Mouse (Mus musculus): ENCODE measurements around the gene Prmt1.

Gene Prmt1

DNA sequence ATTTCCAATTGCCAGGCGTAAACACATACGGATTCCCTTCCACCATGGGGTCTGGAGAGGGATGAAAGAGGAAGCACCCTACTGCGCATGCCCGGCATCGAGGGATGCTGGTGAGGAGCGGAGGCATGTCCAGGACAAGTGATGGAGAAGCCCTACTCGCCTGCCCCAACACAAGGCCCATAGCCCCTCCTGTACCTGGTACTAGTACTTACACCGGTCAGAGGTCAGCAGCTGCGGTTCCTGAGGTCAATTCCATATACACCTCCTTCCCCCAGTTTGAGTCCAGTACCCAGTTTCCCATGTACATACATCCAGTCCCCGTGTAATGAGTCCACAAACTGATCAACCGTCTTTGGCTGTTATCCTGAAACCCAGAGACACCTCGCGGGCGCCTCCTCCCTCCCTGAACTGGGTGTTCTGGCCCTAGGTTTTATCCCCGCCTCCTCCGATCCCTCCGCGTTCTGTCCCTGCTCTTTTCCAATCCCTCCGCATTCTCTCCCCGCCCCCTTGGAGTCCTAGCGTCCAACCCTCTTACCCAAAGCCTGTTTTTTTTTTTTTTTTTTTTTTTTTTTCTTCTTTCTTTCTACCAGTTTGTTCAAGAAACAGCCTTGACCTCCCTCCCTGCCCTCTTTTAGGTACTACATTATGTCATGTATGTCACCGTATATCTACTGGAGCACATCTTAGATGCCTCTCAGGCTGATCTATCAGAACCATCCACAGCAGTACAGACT lies 11.8 kb downstream of the Prmt1 start, which contains the start of gene Cpt1c:
TSS of gene Cpt1c (minus strand) at position 469 of the 734 bp plus-strand sequence.
- peak; percentile 90 for DNase-seq

DNA sequence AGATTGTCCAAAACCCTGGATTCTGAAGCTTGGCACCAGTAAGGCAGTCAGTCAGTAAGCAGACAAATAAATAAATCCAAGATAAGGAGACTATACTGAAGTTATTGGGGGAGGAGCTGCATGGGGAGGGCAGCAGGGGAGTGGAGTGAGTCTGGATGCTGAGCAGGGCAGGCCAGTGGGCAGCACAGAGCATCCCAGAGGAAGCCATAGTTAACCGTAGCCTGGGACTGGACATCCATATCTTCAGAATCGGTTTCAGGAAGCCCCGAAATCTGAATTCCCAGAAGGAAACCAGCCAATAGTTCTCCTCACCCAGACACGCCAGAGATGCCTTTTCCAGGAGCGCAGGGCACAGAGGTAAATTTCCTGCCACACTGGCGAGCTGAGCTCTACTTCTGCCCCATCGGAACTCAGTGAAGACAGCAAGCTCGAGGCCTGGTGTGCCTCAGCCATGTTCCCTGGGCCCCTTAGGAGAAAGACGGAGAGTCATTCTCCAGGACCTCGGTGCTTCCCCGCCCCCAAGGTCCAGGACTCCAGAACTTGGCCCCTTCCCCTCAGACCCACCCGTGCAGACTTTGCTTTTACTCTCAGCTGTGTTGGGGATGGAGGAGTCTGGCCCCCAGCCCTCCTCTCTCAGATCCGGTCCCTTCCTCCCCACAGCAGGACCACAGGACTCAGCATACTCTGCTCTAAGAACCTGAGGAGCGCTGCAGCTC lies 12.8 kb downstream of the Prmt1 start:
- no peak for DNase-seq

DNA sequence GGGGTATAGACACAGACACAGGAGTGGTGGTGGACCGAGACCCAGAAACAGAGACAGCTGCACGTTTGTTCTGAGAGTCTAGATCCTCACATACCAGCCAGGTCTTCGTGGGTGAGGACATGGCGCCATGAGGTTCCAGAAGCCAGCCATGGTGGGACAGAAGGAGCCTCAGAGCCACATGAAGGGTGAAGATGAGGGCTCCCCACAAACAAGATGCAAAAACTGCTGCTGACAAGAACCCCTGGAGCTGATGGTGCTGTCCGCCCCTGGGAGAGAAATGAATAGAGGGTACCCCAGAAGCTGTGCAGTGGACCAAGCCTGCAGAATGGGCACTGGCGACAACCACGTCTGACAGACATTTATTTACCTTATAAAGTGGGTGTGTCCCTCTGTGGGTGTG lies 15.2 kb downstream of the Prmt1 start:
- DNase-seq = no peak

DNA sequence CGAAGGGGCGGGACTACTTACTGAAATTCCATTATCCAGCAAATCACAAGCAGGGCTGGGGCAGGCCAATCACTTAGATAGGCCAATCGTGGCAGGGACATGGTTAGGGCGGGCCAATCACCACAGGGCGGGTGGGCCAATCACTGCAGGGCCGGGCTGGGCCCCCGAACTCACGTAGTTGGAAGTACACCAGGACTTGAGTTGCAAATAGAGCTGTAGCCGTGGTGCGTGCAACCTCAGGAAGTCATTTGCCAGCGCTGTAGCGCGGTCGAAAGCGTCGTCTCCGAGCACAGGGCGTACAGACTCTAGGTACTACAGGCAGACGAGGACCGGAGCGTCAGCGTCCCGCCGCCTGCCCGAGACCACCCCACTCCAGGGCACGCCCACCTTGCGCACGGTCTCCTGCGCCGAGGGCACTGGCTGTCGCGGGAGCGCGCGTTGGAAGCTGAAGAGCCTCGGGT lies 16.1 kb downstream of the Prmt1 start:
- peak; percentile 87 for DNase-seq

DNA sequence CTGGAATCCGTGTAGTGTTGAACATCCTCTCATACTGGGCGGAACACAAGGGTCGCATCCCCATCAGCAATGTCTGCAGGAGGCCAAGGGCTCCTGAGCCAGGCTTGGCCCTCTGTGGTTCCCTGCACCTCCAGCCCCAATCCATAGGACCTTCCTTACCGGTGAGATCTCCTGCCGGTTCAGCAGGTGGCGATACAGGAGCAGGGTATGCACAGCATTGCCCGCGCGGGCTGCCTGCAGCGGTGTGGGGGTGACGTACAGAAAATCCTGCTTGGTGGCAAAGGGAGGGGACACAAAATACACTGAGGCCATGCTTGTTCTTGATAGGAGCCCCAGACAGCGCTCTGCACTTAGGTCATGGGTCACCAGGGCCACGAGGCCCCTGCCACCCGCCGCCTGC lies 19.7 kb downstream of the Prmt1 start:
- no peak for DNase-seq

DNA sequence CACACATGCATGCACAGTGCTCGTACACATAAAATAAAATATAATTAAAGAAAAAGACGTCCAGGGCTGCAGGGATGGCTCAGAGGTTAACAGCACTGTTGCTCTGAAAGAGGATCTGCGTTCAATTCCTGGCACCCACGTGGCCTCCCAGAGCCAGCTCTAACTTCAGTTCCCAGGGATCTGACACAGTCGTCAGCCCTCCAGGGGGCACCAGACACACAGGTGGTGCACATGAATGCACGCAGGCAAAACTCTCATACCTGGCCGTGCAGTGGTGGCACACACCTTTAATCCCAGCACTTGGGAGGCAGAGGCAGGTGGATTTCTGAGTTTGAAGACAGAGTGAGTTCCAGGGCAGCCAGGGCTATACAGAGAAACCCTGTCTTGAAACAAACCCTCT lies 20.4 kb downstream of the Prmt1 start:
- DNase-seq = no peak

DNA sequence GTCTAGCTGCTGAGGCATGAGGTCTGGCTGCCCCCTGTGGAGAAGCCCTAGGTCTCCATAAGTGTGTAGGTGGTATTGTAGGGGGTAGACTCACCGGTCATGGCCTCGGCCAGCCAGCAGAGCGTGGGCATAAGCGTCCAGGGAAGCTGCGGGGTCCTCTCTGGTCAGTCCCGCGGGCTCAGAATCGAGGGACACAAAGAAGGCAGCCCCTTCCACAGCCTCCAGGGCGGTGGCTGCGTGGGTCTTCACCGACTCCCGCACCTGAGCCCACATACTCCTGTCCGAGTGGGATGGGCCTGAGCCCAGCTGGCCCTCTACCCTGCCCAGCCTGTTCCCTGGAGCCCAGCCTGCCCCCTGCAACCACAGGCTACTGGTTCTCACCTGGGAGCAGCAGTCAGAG lies 21.4 kb downstream of the Prmt1 start:
- no peak for DNase-seq

DNA sequence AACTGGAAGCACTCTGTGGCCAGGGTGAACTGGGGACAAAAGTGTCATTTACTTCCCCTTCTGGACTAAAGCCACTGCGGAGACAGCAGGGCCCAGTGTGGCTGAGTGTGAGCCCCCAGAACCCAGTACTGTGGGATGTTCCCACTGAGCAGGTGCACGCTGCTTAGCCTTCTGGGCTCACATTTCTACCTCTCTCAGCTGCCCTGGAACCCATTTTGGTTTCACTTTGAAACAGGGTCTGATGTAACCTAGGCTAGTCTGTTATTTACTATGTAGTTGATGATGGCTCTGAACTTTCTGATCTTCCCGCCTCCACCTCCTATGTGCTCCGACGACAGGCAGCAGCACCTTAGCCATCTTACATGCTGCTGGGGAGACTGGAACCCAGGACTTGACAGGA lies 23.5 kb downstream of the Prmt1 start:
- DNase-seq = no peak

DNA sequence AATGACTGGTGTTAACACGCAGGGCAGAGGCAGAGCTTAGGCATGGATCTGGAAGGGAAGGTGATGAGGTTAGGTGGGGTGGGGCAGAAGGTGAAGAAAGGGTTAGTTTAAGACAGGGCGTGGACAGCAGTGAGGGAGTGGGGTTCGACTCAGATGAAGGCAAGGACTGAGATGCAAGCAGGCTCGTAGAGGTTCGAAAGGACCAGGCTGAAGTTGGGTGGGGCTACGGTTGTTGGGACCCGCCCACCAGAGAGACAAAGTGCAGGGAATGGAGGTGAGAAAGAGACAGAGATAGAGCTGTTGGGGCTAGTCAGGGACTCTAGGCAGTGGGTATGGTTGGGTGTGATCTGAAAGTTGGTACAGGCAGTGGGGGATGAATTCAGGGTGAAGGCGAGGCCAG lies 24.0 kb downstream of the Prmt1 start:
- DNase-seq = no peak

DNA sequence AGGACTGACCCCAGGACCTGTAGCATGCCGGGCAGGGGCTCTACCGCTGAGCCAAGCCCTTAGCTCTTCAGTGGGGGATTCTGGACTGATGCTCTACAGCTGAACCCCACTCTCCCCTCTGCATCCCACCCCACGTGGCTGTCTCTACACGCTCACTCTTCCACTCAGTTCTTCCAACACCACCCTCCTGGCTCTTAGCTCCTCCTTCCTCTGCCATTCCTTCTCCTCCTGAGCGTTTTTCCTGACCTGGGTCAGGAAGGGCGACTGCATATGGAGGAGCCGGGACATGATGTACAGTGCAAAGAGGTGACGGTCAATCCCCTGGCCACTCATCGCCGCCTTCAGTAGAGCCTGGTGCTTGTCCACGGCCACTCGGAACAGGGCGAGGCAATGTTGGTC lies 25.9 kb downstream of the Prmt1 start:
- DNase-seq = no peak

DNA sequence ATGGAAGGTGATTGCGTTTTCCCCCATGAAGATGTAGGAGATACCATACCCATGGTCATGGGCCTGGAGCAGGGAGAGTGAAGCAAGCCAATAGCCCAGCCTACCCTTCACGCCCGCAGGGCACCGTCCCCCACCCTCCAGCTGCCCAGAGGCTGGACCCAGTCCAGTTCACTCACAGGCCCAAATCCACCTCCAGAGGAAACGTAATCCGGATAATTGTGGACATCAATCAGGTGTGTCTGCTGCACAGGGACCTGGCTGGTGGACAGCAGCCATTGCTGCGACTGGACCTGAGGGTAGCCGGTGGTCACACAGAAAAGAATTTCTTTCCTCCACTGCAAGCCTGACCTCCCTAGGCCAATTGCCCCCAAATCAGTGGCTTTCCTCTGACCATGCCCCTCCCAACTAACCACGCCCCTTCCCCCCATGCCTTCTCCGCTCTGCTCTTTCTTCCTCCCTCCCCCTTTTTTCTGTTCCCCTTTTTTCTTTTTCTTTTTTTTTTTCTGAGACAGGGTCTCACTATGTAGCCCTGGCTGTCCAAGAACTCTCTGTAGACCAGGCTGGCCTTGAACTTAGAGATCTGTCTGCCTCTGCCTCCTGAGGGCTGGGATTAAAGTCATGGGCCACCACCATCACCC lies 26.4 kb downstream of the Prmt1 start:
- no peak for DNase-seq

DNA sequence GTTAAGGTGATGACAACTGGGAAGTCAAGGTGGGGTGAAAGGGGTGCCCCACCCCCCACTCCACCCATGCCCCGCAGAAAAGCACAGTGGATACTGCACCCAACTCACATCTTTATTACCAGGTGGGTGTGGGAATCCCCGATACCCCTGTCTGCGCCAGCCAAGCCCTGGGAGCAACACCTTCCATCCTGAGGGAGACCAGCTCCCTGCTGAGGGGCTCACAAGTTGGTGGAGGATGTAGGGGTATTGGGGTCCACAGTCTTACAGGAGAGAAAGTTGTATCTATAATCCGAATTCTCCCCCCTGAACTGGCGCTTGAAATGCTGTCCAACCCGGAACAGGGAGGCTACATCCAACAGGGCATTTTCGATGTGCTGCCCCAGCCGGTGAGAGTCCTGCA lies 27.1 kb downstream of the Prmt1 start:
- no peak for DNase-seq

DNA sequence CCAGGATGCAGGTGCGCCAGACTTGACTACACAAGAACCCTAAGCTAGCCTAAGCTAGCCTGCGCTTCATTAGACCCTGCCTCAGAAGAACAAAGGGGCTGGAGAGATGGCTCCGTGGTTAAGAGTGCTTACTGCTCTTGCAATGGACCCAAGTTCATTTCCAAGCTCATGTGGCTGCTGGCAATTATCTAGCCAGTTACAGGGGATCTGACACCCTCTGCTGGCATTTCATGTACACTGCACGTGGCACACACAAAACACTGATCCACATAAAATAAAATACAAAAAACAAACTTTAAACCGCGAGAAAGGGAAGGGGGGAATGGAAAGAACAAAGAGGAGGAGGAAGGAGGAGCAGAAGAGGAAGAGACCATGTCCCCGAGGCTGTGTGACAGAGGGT lies 28.2 kb downstream of the Prmt1 start:
- no peak for DNase-seq

DNA sequence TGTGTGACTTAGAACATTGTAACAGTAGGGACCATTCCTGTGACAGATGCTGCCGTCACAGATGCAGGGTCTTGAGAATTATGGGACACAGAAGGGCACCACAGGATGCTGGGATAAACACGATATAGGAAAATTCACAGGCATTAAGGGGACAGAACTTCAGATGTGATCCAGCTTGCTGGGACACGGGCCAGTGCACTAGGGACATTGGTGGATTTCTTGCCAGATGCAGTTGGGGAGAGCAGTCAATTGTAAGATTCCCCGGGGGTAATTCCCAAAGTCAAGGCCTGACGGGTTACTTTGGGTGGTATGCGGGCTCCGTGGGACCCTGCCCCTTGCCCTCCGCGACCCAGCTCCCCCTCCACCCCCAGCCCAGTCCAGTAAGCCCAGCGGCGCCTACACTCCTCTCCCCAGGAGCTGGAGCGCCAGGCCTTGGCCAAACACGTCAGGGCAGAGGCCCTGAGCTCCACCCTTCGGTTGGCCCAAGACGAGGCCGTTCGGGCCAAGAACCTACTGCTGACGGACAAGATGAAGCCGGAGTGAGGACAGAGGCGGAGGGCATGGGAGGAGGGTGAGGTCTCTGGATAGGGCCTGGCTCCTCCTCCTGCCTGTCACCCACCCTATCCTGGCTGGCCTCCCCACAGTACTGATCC lies 29.1 kb downstream of the Prmt1 start:
- DNase-seq = no peak

DNA sequence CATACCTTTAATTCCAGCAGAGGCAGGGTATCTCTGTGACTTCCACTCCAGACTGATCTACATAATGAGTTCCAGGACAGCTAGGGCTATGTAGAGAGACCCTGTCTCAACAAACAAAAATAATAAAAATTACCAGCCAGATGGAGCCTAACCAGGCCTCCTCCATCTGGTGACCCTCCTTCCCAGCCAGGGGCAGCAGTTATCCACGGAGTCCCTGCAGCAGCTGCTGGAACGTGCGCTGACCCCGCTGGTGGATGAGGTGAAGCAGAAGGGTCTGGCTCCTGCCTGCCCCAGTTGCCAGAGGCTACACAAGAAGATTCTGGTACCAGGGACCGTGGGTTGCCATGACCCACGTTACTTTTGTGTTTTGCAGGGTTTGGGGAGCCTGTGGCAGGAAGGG lies 30.1 kb downstream of the Prmt1 start:
- no peak for DNase-seq

DNA sequence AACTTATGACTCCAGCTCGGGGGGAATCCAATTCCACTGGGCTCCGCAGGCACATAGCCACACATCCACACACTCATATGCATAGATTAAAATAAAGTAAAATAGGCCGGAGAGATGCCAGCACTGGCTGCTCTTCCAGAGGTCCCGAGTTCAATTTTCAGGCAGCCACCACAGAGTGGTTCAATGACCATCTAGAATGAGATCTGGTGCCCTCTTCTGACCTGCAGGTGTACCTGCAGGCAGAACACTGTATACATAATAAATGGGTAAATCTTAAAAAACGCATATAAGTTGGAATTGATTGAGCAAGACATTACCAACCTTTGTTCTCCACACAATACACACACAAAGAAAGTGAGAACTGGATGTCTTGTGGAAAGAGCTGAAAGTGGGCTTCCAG lies 30.7 kb downstream of the Prmt1 start:
- DNase-seq = no peak

DNA sequence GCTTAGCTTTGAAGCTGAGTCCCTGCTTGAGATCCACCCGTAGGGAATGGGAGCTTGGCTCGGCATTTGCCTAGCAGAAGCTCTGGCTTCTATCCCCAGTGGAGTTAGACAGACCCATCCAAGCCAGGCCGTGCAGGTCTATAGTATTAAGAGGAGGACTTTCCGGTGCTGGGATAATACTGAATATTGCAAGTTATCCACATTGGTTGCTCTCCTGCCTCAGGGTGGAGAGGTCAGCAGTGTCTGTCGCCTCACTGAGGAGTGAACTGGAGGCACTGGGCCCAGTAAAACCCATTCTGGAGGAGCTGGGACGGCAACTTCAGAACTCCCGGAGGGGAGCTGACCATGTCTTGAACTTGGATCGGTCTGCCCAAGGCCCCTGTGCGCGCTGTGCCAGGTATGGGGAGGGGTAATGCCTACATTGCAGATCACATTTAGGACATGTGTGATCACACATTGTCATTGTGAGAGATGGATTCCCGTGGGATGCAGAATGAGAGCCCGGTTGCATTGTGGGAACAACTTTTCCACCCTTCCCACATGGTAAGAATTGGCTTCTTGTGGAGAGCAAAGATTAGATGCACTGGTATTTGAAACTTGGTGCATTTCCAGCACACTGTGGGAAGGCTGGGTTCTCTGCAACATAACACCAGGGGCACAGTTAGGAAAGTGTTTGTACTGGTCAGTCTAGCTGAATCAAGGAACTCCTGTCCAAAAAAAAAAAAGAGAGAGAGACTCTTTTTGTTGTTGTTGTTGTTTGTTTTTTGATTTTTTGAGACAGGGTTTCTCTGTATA lies 32.1 kb downstream of the Prmt1 start:
- DNase-seq = no peak

DNA sequence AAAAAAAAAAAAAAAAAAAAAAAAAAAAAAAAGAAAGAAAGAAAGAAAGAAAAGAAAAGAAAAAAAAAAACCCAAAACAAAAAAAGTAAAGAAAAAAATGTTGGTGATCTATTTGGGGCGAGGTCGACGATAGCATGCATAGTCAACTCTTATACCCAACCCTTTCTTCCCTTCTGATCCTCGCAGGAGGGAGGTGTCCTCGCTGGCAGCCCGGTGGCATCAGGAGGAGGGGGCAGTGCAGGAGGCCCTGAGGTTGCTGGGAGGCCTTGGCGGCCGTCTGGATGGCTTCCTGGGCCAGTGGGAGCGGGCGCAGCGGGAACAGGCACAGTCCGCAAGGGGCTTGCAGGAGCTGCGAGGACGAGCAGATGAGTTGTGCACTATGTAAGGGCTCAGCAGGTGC lies 32.8 kb downstream of the Prmt1 start:
- no peak for DNase-seq

DNA sequence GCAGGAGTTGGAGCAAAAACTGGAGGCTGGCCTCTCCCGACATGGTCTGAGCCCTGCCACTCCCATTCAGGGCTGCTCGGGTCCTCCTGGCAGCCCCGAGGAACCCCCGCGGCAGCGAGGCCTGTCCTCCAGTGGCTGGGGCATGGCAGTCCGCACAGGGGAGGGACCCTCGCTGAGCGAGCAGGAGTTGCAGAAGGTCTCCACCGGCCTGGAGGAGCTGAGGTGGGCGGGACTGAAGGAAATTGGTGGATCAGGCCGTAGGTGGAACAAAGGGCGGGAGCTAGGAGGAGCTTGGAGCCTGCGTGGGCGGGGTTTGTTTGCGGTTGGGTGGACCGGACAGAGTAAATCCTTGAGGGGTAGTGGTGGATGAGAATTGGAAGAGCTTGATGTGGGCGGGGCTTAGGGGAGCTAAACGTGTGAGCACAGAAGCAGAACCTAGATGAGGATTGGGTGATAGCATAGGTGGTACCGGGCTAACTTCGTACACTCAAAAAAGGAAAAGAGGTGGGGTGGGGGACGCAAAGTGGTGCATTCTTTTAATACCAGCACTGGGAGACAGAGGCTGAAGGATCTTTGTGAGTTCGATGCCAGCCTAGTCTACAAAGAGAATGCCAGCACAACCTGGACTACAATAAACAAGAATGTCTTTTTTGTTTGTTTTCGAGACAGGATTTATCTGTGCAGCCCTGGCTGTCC lies 33.6 kb downstream of the Prmt1 start:
- peak; percentile 90 for DNase-seq

DNA sequence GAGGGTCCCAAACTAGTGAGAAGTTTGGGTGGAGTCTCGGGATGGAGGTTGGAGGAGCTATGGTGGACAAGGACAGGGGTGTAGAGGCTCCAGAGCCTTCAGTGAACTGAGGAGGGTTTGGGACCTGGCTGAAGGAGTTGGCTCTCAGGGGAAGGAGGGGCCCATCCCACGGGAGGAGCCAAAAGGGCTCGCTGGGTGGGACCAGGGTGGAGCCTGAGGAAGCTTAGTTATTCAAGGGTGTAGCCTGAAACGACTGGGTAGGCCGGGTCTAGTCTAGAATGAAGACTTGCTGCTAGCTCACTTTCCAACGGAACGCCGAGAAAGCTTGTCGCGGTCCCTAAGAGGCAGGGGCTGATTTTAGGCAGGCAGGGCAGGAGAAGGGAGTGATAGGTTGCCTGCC lies 34.4 kb downstream of the Prmt1 start:
- DNase-seq = no peak

DNA sequence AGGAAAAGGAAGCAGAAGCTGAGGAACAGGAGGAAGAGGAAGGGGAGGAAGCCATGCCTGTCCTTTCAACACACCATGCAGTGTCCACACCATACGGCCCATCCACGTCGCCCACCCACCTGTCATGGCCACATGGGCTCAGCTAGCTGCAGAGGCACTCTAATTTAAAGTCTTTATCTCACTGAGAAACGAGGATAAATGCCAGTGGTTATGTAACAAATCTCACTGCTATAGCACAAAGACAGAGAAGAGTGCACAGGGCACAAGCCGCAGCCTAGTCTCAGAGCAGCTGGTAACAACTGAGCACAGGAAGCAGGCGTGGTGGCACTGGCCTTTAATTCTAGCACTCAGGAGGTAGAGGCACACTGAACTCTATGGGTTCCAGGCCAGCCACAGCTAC lies 36.4 kb downstream of the Prmt1 start:
- no peak for DNase-seq

DNA sequence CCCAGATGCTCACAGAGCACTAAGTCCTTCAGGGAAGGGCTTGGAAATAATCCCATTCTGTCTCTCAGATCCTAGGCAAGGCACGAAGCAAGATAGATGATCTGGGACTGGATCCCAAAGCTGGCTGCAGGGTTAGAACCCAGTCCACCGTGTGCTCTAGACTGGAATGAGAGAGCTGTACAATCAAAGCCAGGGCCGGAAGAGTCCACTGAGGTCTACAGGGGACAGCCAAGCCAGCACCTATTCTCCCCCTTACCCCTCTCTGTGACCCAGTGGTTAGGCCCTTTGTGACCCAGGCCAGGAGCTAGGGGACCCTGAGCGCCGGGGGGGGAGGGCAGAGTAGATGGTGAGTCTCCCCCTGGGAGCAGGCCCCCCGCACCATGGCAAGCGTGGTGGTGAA lies 43.5 kb downstream of the Prmt1 start, which contains the start of gene Tsks:
TSS of gene Tsks (plus strand) at position 301 of the 400 bp plus-strand sequence.
- DNase-seq = no peak

All from right cerebral cortex, adult 18-20 months (tissue).